Comparison of ENCODE assay signal across 8 mouse cellular contexts in the genomic region with DNA sequence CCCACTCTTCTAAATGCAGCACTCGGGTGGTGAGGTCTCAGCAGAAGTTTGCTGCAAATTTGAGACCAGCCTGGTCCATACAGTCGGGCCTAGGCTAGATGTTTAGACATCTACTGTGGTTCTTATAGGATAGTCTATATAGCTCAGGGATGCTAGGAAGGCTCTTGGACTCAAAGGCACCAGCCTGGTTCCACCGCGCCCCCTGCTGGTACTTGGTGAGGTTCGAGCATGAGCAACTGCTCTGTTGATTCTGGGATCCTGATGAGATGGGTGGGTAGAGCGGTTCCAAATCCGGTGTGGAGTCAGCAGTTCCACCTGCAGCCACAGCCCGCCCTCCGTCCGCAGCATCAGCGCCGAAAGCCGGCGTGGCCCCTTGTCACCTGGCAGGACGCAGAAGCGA. TPM values are rescaled to one million over a fixed set of nuclear protein-coding genes. Genes with fewer than 3 reads are reported as not detected.
DNase-seq lines count a peak whose midpoint lies in the region; TF ChIP-seq lines count a peak whose summit lies in the region.

No protein-coding gene starts in this region.

- no peaks in the 10 kb centered on the region for H3K36me3 ChIP-seq in C2C12 (ENCODE audit: control insufficient read depth, insufficient read depth)

- H3K4me1 ChIP-seq in lung, adult 2 months (ENCODE audit: control insufficient read depth, insufficient read depth, low read length) = peaks cover 3% of the 10 kb centered on the region; the same call in 1 of the 2 replicates

- intact Hi-C loops in gastrocnemius, postnatal 14 days (cut with DNase I; ENCODE audit: low total_unique reads) = loop anchor here (5.0 kb wide), 1 partner anchor 44 kb away; no protein-coding TSS in a partner anchor

- 19% methylated on average over 16 of the region's 16 CpGs for WGBS in large intestine, adult 2 months
- 21% methylated on average over 16 of the region's 16 CpGs for WGBS in lung, adult 2 months

- H3K4me3 ChIP-seq in C2C12 (ENCODE audit: insufficient read depth, poor library complexity, severe bottlenecking) = no peak overlapping the region
- H3K4me3 ChIP-seq in lung, adult 2 months (replicated peaks; ENCODE audit: extremely low read depth, low read depth, low read length) = no peak overlapping the region

- no peaks in the 10 kb centered on the region for H3K79me3 ChIP-seq in C2C12 (ENCODE audit: low read depth)

- no peak for TF ChIP-seq POLR2A in lung, adult 2 months (IDR thresholded peaks at IDR 0.05; ENCODE audit: borderline replicate concordance, extremely low read depth, low read depth, low read length)

- peak; percentile 95 for DNase-seq in R1 (ENCODE audit: low read depth, low spot score)
- peak; percentile 93 to 95 for DNase-seq in cerebellum, postnatal 10 days
- peak; percentile 85 for DNase-seq in gastrocnemius, postnatal 14 days
- DNase-seq in large intestine, adult 2 months (ENCODE audit: low read depth, low spot score) = peak; percentile 80
- peak; percentile 77 for DNase-seq in lung, adult 2 months
- DNase-seq in retina, postnatal 1 day = peak; percentile 80
- peak; percentile 77 to 80 for DNase-seq in thymus, postnatal 36 days

- H3K27me3 ChIP-seq in C2C12 (ENCODE audit: control insufficient read depth, insufficient read depth, insufficient read length) = no peaks in the 10 kb centered on the region

- H3K79me2 ChIP-seq in C2C12 (ENCODE audit: control insufficient read depth, insufficient read depth) = peaks cover 5% of the 10 kb centered on the region

- no peak overlapping the region for H3ac ChIP-seq in C2C12 (ENCODE audit: control insufficient read depth, insufficient read length, low read depth)

- TF ChIP-seq CTCF in C2C12 (IDR thresholded peaks at IDR 0.05; ENCODE audit: control insufficient read depth, insufficient read depth, insufficient read length) = peak; percentile 59
- TF ChIP-seq CTCF in lung, adult 2 months (IDR thresholded peaks at IDR 0.05; ENCODE audit: insufficient read depth, low read length) = peak; percentile 85

TF ChIP-seq in C2C12, 6 proteins besides CTCF, POLR2A, EP300 and RAD21:
- TF ChIP-seq USF1 (IDR thresholded peaks at IDR 0.05; ENCODE audit: low read depth) = no peak
- TF ChIP-seq MYOD1 (IDR thresholded peaks at IDR 0.05; ENCODE audit: control insufficient read depth, insufficient read length, low read depth) = no peak
- no peak for TF ChIP-seq MAX (IDR thresholded peaks at IDR 0.05)
- no peak for TF ChIP-seq CEBPB (IDR thresholded peaks at IDR 0.05; ENCODE audit: low read depth)
- no peak for TF ChIP-seq MYOG (IDR thresholded peaks at IDR 0.05; ENCODE audit: control insufficient read depth, extremely low read depth, insufficient read length)
- no peak for TF ChIP-seq FOSL1 (IDR thresholded peaks at IDR 0.05; ENCODE audit: insufficient read depth, low read length, poor library complexity, severe bottlenecking)

RNA-seq across cellular contexts. Expression of a gene that starts 4.2 kb away (rescaled TPM):
- 1.5 TPM for polyA plus RNA-seq in C2C12 (2012; fragmentation: generic; extraction: Trizol)
- total RNA-seq in gastrocnemius, postnatal 14 days (2021) = 1 to 10 TPM; 5.1 to 9.6 TPM
- 60.1 and 94.9 TPM in 2 replicates for polyA plus RNA-seq in large intestine, adult 2 months (2012; rRNA removed)
- 40.4 and 51.4 TPM in 2 replicates for polyA plus RNA-seq in lung, adult 2 months (2012; rRNA removed)

RNA-seq across cellular contexts. Expression of a gene that starts 14.2 kb away (rescaled TPM):
- 1.8 TPM for polyA plus RNA-seq in C2C12 (2012; fragmentation: generic; extraction: Trizol)
- 1 to 10 TPM; 1.9 TPM for total RNA-seq in gastrocnemius, postnatal 14 days (2021)
- polyA plus RNA-seq in large intestine, adult 2 months (2012; rRNA removed) = 1.7 and 2.0 TPM in 2 replicates
- polyA plus RNA-seq in lung, adult 2 months (2012; rRNA removed) = 0.61 and 0.85 TPM in 2 replicates

RNA-seq across cellular contexts. Expression of a gene that starts 34.3 kb away (rescaled TPM):
- 0.02 TPM for polyA plus RNA-seq in C2C12 (2012; fragmentation: generic; extraction: Trizol)
- under 1 TPM in 1 of 2 experiments, not detected in 1; 0.33 TPM for total RNA-seq in gastrocnemius, postnatal 14 days (2021)
- polyA plus RNA-seq in large intestine, adult 2 months (2012; rRNA removed) = 541 and 1,297 TPM in 2 replicates
- 0.26 and 0.57 TPM in 2 replicates for polyA plus RNA-seq in lung, adult 2 months (2012; rRNA removed)

RNA-seq across cellular contexts. Expression of a gene that starts 41.5 kb away (rescaled TPM):
- 1.4 TPM for polyA plus RNA-seq in C2C12 (2012; fragmentation: generic; extraction: Trizol)
- 1 to 10 TPM; 4.9 to 5.8 TPM for total RNA-seq in gastrocnemius, postnatal 14 days (2021)
- polyA plus RNA-seq in large intestine, adult 2 months (2012; rRNA removed) = 2.2 and 3.0 TPM in 2 replicates
- 2.7 and 4.3 TPM in 2 replicates for polyA plus RNA-seq in lung, adult 2 months (2012; rRNA removed)

RNA-seq across cellular contexts. Expression of a gene that starts 60.0 kb away (rescaled TPM):
- polyA plus RNA-seq in C2C12 (2012; fragmentation: generic; extraction: Trizol) = 0.99 TPM
- total RNA-seq in gastrocnemius, postnatal 14 days (2021) = 1 to 10 TPM; 6.2 TPM
- polyA plus RNA-seq in large intestine, adult 2 months (2012; rRNA removed) = 1.1 and 1.2 TPM in 2 replicates
- polyA plus RNA-seq in lung, adult 2 months (2012; rRNA removed) = 0.88 and 1.7 TPM in 2 replicates

Comparison
In these comparisons a context has a peak if more than half of its experiments do, and no peak if none do; other contexts are left out.
1. RNA of a gene that starts 4.2 kb away (polyA plus RNA-seq): 60.1 to 94.9 TPM in large intestine, adult 2 months and 40.4 to 51.4 TPM in lung, adult 2 months; 1.5 TPM in C2C12 (single experiment); every median in the first group is over 10 times any median in the second.
2. RNA of a gene that starts 34.3 kb away (polyA plus RNA-seq): 541 to 1,297 TPM in large intestine, adult 2 months; 0.26 to 0.57 TPM in lung, adult 2 months and 0.02 TPM in C2C12 (single experiment); every median in the first group is over 100 times any median in the second.
3. Peak in every context shown above with its lines, with median percentiles within 50 percentile points of each other: DNase-seq.